9 mouse cellular contexts compared by ENCODE assay signal in genomic region chr1:156633095-156633494, GRCm38 (mm10). TPM values are rescaled to one million over a fixed set of nuclear protein-coding genes. Genes with fewer than 3 reads are reported as not detected.
A peak's percentile ranks its signal among the peaks of the same experiment; 100 is the strongest.
DNase-seq lines count a peak whose midpoint lies in the region; TF ChIP-seq lines count a peak whose summit lies in the region.
"Had no signal": no experiment of that assay in that cellular context is flagged by ENCODE, and none has a peak within 500 bp of the region (broad histone marks: within the 10 kb centered on the region; RNA-seq: fewer than 3 reads in every experiment).

No protein-coding gene starts in this region.

- peak; percentile 35 for DNase-seq in gastrocnemius, adult 2 months
- DNase-seq in gastrocnemius, postnatal 36 days, result no peak
- DNase-seq in CD4-positive helper T cell, adult 2 months (ENCODE audit: low read depth, low spot score), result peak; percentile 55
- peak; percentile 82 for DNase-seq in brain, adult 2 months (ENCODE audit: low read depth, low spot score)
- DNase-seq in heart, postnatal 36 days, result peak; percentile 17 to 34
- peak; percentile 33 for DNase-seq in lung, postnatal 14 days
- DNase-seq in thymus, postnatal 14 days, result peak; percentile 47
- no peak for DNase-seq in T-cell, adult 2 months (ENCODE audit: low spot score)

- intact Hi-C loops in gastrocnemius, adult 2 months (cut with DNase I), result loop anchor here (1.0 to 10.0 kb wide), 4 partner anchors 46 to 368 kb away; no protein-coding TSS in a partner anchor
- intact Hi-C loops in gastrocnemius, postnatal 36 days (cut with DNase I), result loop anchor here (5.0 kb wide), 4 partner anchors 51 to 371 kb away; no protein-coding TSS in a partner anchor
- intact Hi-C loops in heart, postnatal 36 days (cut with DNase I), result loop anchor here (1.0 to 5.0 kb wide), 5 partner anchors 48 to 370 kb away; partner anchors contain the start of gene Abl2

- H3K27ac ChIP-seq in gastrocnemius, adult 2 months, result no peak overlapping the region
- H3K27ac ChIP-seq: liver, embryonic 15.5 days had no signal

- no peak overlapping the region for H3K4me3 ChIP-seq in gastrocnemius, adult 2 months
- H3K4me3 ChIP-seq: liver, embryonic 15.5 days had no signal

- peak; percentile 72 for TF ChIP-seq CTCF in gastrocnemius, adult 2 months (IDR thresholded peaks at IDR 0.05)

RNA-seq across cellular contexts. Expression of gene Tor3a, which starts 41.1 kb away (rescaled TPM):
- 1 to 10 TPM; 4.9 to 5.4 TPM for total RNA-seq in gastrocnemius, adult 2 months (2021)
- 1 to 10 TPM; 4.3 to 7.6 TPM for total RNA-seq in gastrocnemius, postnatal 36 days (2021)
- total RNA-seq in heart, postnatal 36 days (2021), result 10 to 100 TPM; 10.8 to 14.2 TPM

Comparison
In these comparisons a context has a peak if more than half of its experiments do, and no peak if none do; other contexts are left out.
1. DNase-seq: peak in gastrocnemius, adult 2 months (single experiment), CD4-positive helper T cell, adult 2 months (single experiment), brain, adult 2 months (single experiment), heart, postnatal 36 days (2 of 2), lung, postnatal 14 days (single experiment) and thymus, postnatal 14 days (single experiment); none in gastrocnemius, postnatal 36 days (0 of 2) and T-cell, adult 2 months (single experiment).